Mouse (Mus musculus): ENCODE results near the gene Grap2. TPM values are rescaled to one million over a fixed set of nuclear protein-coding genes. Genes with fewer than 3 reads are reported as not detected.

Grap2 gene
- polyA plus RNA-seq, 1 experiment from 2014 or later = 0.41 TPM

- no peak for ATAC-seq (replicated peaks)
- WGBS = 85% methylated on average over 5 of the region's 5 CpGs
- no peak overlapping the region for H3K27ac ChIP-seq
Observed at GRCm38 (mm10) chr15:80590641-80591040, 18.2 kb downstream of the Grap2 start.

DNA sequence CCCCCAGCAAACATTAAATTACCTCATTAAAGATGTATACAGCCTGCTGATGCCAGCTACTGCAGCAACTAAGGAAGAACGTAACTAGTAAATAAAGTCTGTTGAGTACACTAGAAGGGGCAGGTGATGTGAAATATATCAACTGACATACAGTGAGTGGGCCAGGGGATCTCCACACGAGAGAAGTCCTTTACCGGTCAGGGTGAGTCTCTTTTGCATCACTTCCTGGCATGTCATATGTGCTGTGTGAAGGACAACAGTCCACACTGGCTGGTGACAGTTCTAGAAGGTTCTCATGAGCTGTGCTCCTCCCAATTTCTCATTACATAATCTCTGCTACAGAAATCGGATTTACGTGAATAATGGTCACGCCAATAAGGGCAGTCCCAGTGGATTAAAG, 20.3 kb downstream of the Grap2 start:
- 81% methylated on average over 6 of the region's 6 CpGs for WGBS

More at GRCm38 (mm10) chr15:80590641-80591040, 18.2 kb downstream of the Grap2 start:
- H3K9me3 ChIP-seq = no peaks in the 10 kb centered on the region
- H3K9ac ChIP-seq = no peak overlapping the region
- H3K4me2 ChIP-seq = no peak overlapping the region
- H3K4me3 ChIP-seq = no peak overlapping the region
- H3K4me1 ChIP-seq = peaks cover 13% of the 10 kb centered on the region
- 0 out of 2 replicates have a peak, but pooled peaks cover 3% of the 10 kb centered on the region for H3K27me3 ChIP-seq (replicated peaks)
- H3K36me3 ChIP-seq (replicated peaks) = no peaks in the 10 kb centered on the region

DNA sequence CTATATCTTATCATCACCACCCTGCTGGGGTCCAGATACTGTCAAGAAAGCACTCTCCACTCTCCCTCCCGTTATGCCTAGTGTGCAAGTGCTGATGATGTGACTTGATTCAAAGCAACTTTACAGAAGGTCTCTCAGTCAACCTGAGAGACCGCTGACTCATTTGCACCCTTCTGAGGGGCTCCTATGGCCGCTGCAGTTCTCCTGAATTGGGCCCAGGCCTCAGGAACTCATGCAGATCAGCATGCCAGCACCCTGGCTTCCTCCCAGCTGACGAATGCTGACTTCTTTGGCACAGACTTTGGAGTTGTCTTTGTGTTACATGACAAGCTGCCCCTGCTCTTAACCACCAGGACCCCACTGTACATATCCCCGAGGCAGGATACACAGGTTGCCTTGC, 21.5 kb downstream of the Grap2 start:
- no peaks in the 10 kb centered on the region for H3K36me3 ChIP-seq (replicated peaks)
- ATAC-seq (replicated peaks) = no peak
- no peak overlapping the region for H3K27ac ChIP-seq
- WGBS = 71% methylated on average over 5 of the region's 5 CpGs
- no peak overlapping the region for H3K4me3 ChIP-seq
- H3K4me2 ChIP-seq = no peak overlapping the region
- no peak overlapping the region for H3K9ac ChIP-seq
- no peaks in the 10 kb centered on the region for H3K27me3 ChIP-seq (replicated peaks)
- H3K9me3 ChIP-seq = no peaks in the 10 kb centered on the region
- H3K4me1 ChIP-seq = 0 out of 2 replicates have a peak, but pooled peaks cover 3% of the 10 kb centered on the region

More for the DNA sequence above, 20.3 kb downstream of the Grap2 start:
- no peaks in the 10 kb centered on the region for H3K9me3 ChIP-seq
- H3K9ac ChIP-seq = no peak overlapping the region
- H3K4me3 ChIP-seq = no peak overlapping the region
- no peak overlapping the region for H3K27ac ChIP-seq
- H3K4me2 ChIP-seq = no peak overlapping the region
- H3K36me3 ChIP-seq (replicated peaks) = no peaks in the 10 kb centered on the region
- H3K27me3 ChIP-seq (replicated peaks) = 0 out of 2 replicates have a peak, but pooled peaks cover 1% of the 10 kb centered on the region
- no peak for ATAC-seq (replicated peaks)
- 0 out of 2 replicates have a peak, but pooled peaks cover 3% of the 10 kb centered on the region for H3K4me1 ChIP-seq

DNA sequence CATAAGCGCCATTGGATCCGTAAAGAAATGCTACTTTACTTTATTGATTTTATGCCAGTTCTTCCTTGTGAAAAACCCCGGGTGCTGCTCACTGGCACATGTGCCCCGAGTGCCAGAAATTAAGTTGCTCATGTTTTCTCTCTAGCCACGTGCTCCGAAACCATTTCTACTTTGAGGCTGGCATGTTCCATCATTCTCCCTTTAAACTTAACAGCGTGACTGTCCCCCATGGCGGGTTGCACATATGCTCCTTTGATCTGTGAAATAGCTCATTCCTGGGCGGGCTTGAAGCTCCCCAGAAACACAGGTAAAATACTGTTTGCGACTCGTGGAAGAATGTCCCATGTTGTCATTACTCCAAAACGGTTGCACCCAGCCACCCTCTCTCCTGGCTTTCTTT, 26.4 kb downstream of the Grap2 start:
- H3K4me3 ChIP-seq = no peak overlapping the region
- H3K9ac ChIP-seq = no peak overlapping the region
- H3K27ac ChIP-seq = no peak overlapping the region
- ATAC-seq (replicated peaks) = no peak
- H3K9me3 ChIP-seq = no peaks in the 10 kb centered on the region
- peaks cover 15% of the 10 kb centered on the region for H3K4me1 ChIP-seq
- 69% methylated on average over 12 of the region's 12 CpGs for WGBS
- no peaks in the 10 kb centered on the region for H3K27me3 ChIP-seq (replicated peaks)
- H3K4me2 ChIP-seq = no peak overlapping the region
- no peaks in the 10 kb centered on the region for H3K36me3 ChIP-seq (replicated peaks)

DNA sequence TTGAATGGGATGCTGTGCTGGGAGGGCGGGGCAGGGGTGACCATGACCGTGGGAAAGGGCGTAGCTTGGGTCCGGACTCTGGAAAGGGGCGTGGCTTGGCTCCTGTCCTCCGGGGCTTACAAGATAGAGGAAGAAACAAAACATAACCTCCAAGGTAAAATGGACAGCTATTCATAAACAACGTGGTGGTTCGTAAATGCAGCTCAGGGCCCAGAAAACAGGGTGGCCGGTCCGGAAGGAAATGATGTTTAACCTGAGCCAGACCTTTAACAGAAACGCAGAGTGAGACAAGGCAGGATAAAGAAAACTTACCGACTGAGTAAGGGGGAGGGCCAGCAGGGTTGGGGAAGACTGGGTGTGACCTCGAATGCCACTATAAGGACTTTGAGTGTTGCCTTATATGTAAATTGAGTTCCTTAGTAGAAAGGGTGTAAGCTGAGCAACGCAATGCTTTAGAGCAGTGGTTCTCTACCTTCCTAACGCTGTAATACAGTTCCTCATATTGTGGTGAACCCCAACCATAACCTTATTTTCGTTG, 26.9 kb downstream of the Grap2 start:
- no peak for ATAC-seq (replicated peaks)
- Histone ChIP-seq H3K4me3 (no peak overlapping the region), H3K9me3 (no peaks in the 10 kb centered on the region), H3K27ac (no peak overlapping the region), H3K9ac (no peak overlapping the region), H3K4me1 (peaks cover 15% of the 10 kb centered on the region), H3K36me3 (replicated peaks) (no peaks in the 10 kb centered on the region), H3K27me3 (replicated peaks) (no peaks in the 10 kb centered on the region), H3K4me2 (no peak overlapping the region)
- 59% methylated on average over 16 of the region's 16 CpGs for WGBS

DNA sequence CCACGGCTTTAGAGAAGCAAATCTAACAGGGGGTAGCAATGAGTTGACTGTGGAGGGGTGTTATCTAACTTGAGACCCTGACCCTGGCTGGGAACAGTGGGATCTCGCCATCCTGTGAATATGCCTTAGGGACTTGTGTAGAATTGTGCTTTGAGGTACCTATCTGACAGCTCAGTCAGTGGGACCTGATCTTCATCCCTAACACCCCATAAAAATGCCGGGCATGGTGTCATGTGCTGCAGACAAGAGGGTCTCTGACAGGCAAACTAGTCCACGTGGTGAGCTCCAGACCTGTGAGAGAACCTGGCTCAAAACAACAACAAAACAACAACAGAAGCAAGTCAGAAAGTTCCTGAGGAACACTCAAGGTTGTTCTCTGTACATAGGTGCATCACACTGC, 27.4 kb downstream of the Grap2 start:
- Histone ChIP-seq H3K4me3 (no peak overlapping the region), H3K36me3 (replicated peaks) (no peaks in the 10 kb centered on the region), H3K27me3 (replicated peaks) (no peaks in the 10 kb centered on the region), H3K4me1 (peaks cover 15% of the 10 kb centered on the region), H3K4me2 (no peak overlapping the region), H3K27ac (no peak overlapping the region), H3K9me3 (no peaks in the 10 kb centered on the region), H3K9ac (no peak overlapping the region)
- 81% methylated on average over 4 of the region's 4 CpGs for WGBS
- ATAC-seq (replicated peaks) = no peak

- no peaks in the 10 kb centered on the region for H3K36me3 ChIP-seq (replicated peaks)
- no peaks in the 10 kb centered on the region for H3K27me3 ChIP-seq (replicated peaks)
- no peak overlapping the region for H3K4me2 ChIP-seq
- 29% methylated on average over 7 of the region's 7 CpGs for WGBS
- peaks cover 15% of the 10 kb centered on the region for H3K4me1 ChIP-seq
- no peak for ATAC-seq (replicated peaks)
- peak overlapping the region; percentile 32; the same call in 1 of the 2 replicates for H3K27ac ChIP-seq
- no peak overlapping the region for H3K4me3 ChIP-seq
- no peaks in the 10 kb centered on the region for H3K9me3 ChIP-seq
- no peak overlapping the region for H3K9ac ChIP-seq
Observed at GRCm38 (mm10) chr15:80601456-80601855, 29.1 kb downstream of the Grap2 start.

DNA sequence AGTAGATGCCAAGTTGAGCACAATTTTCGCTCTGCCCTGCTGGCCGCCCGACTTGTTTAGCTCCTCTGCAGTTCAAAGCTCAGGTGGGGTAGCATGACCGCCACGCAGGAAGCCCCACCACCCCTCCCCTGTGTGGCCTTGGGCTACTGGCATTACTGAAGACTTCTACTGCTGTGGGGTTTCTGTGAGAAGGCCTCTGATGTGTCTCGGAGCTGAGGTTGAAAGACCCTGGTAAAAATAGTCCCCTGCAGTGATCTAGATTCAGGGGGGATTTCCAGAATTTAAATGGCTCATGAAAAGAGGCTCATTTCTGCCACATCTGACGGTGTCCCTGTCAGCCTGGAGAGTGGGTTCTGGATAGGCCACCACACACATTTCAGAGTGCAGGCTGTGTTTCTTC, 30.1 kb downstream of the Grap2 start:
- H3K4me1 ChIP-seq = peaks cover 15% of the 10 kb centered on the region
- no peaks in the 10 kb centered on the region for H3K9me3 ChIP-seq
- no peak overlapping the region for H3K4me3 ChIP-seq
- peak overlapping the region; percentile 1; the same call in 1 of the 2 replicates for H3K27ac ChIP-seq
- H3K9ac ChIP-seq = no peak overlapping the region
- no peak for ATAC-seq (replicated peaks)
- no peak overlapping the region for H3K4me2 ChIP-seq
- H3K36me3 ChIP-seq (replicated peaks) = no peaks in the 10 kb centered on the region
- no peaks in the 10 kb centered on the region for H3K27me3 ChIP-seq (replicated peaks)
- 44% methylated on average over 7 of the region's 7 CpGs for WGBS

DNA sequence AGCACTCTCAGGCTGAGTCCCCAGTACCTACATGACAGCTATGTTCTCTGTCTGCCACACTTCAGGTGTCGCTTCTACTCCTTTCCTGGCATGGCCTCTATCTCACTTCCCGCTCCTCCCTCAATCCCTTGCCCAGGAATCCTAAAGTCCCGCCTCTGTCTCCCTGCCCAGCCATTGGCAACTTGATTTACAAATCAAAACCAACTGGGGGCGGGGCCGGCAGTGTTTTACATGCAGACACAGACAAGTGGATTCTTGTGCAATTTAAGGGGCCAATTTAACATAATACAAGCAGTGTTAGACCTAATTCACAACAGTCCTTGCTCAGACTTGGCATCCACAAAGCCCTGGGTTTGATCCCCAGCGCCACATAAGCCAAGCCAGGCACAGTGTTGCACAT, 31.6 kb downstream of the Grap2 start:
- no peak for ATAC-seq (replicated peaks)
- no peaks in the 10 kb centered on the region for H3K9me3 ChIP-seq
- H3K4me3 ChIP-seq = no peak overlapping the region
- 90% methylated on average over 6 of the region's 6 CpGs for WGBS
- H3K4me1 ChIP-seq = peaks cover 15% of the 10 kb centered on the region
- H3K36me3 ChIP-seq (replicated peaks) = no peaks in the 10 kb centered on the region
- no peaks in the 10 kb centered on the region for H3K27me3 ChIP-seq (replicated peaks)
- H3K9ac ChIP-seq = no peak overlapping the region
- H3K4me2 ChIP-seq = no peak overlapping the region
- H3K27ac ChIP-seq = no peak overlapping the region

DNA sequence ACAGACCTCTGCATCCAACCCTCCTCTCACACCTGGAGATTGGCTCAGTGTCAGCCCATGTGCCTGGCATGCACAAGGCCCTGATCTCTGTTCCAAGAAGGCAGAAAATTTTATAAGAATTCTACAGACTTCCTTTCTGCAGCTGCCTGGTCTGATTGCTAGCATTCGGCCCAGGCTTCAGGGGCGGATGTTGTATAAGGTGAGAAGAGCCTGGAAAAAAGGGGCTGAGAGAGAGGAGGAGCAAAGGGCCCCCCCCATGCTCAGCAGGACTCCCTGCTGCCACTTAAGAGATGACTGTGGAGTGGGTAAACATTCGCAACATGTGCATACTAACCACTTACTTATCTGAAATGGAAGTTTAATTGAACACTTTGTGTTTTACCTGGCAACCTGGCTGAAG, 35.6 kb downstream of the Grap2 start:
- Histone ChIP-seq H3K4me3 (no peak overlapping the region), H3K4me2 (no peak overlapping the region), H3K4me1 (peaks cover under 1% of the 10 kb centered on the region; the same call in 1 of the 2 replicates), H3K9ac (no peak overlapping the region), H3K27ac (no peak overlapping the region), H3K9me3 (no peaks in the 10 kb centered on the region), H3K27me3 (replicated peaks) (no peaks in the 10 kb centered on the region), H3K36me3 (replicated peaks) (no peaks in the 10 kb centered on the region)
- no peak for ATAC-seq (replicated peaks)
- WGBS = 83% methylated on average over 3 of the region's 3 CpGs

- no peak overlapping the region for H3K27ac ChIP-seq
- ATAC-seq (replicated peaks) = no peak
- H3K9ac ChIP-seq = no peak overlapping the region
- WGBS = 70% methylated on average over 2 of the region's 2 CpGs
- no peaks in the 10 kb centered on the region for H3K9me3 ChIP-seq
- H3K4me1 ChIP-seq = peaks cover 9% of the 10 kb centered on the region; the same call in 1 of the 2 replicates
- H3K4me2 ChIP-seq = no peak overlapping the region
- no peaks in the 10 kb centered on the region for H3K27me3 ChIP-seq (replicated peaks)
- H3K4me3 ChIP-seq = no peak overlapping the region
- H3K36me3 ChIP-seq (replicated peaks) = no peaks in the 10 kb centered on the region
Observed at GRCm38 (mm10) chr15:80610335-80610734, 37.9 kb downstream of the Grap2 start.

GRCm38 (mm10) chr15:80611478-80611877, 39.1 kb downstream of the Grap2 start:
- H3K36me3 ChIP-seq (replicated peaks) = no peaks in the 10 kb centered on the region
- H3K4me3 ChIP-seq = no peak overlapping the region
- H3K4me2 ChIP-seq = no peak overlapping the region
- H3K9ac ChIP-seq = no peak overlapping the region
- no peaks in the 10 kb centered on the region for H3K9me3 ChIP-seq
- 79% methylated on average over 5 of the region's 5 CpGs for WGBS
- H3K4me1 ChIP-seq = peaks cover 20% of the 10 kb centered on the region
- ATAC-seq (replicated peaks) = no peak
- H3K27ac ChIP-seq = no peak overlapping the region
- no peaks in the 10 kb centered on the region for H3K27me3 ChIP-seq (replicated peaks)

DNA sequence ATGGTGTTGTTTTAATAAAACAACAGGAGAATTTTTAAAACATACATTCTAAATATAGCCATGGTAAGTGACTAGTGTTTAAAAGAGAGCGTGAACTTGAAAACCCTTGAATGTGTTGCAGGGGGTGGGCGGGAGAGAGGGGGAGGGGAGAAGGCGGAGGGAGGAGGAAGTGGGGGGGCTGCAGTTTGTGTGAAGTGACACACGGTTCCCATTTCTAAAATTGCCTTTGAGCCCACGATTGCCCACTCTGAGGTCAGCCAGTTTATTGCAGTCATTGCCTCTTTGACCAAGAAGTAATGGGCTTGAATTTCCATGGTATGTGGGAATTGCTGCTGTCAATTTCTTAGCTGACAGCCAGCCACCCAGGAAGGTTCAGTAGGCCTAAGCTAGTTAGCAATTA, 41.5 kb downstream of the Grap2 start:
- no peak overlapping the region for H3K9ac ChIP-seq
- no peak overlapping the region for H3K27ac ChIP-seq
- no peaks in the 10 kb centered on the region for H3K9me3 ChIP-seq
- no peaks in the 10 kb centered on the region for H3K36me3 ChIP-seq (replicated peaks)
- 70% methylated on average over 5 of the region's 5 CpGs for WGBS
- H3K4me1 ChIP-seq = peaks cover 20% of the 10 kb centered on the region
- H3K27me3 ChIP-seq (replicated peaks) = no peaks in the 10 kb centered on the region
- ATAC-seq (replicated peaks) = no peak
- no peak overlapping the region for H3K4me2 ChIP-seq
- H3K4me3 ChIP-seq = no peak overlapping the region

Data from midbrain, embryonic 15.5 days (tissue).